Mouse (Mus musculus): ENCODE measurements around the gene Irf9.

DNA sequence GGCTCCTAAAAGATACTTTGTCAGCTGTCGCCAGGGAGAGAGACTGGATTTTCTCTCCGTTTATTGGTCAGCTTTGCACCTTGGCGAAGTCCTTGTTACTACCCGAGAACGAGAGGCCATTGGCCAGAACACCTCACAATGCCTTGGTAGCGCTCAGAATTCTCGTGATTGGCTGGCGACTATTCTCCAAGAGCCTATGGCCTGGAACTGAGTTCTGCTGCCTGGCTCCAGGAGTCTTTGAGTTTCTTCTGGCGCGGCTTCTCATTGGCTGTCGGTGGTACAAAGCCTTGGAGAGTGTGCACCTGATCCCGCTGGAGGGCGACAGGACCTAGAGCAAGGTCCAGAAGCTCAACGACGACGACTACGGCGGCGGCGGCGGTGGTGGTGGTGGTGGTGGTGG is 14.5 kb downstream of the Irf9 start, which contains the start of gene Rec8:
- TF ChIP-seq CTCF (IDR thresholded peaks at IDR 0.05; ENCODE audit: borderline replicate concordance, insufficient read depth, low read length) (no peak), POLR2A (IDR thresholded peaks at IDR 0.05; ENCODE audit: low read depth, low read length) (no peak)
